Mouse (Mus musculus): ENCODE data around the gene Kiss1.
"Not testable (repeated sequence)": the region's sequence is repeated elsewhere in the genome, so short reads cannot be mapped to it uniquely, and the experiment has no call there.

Kiss1 gene

DNA sequence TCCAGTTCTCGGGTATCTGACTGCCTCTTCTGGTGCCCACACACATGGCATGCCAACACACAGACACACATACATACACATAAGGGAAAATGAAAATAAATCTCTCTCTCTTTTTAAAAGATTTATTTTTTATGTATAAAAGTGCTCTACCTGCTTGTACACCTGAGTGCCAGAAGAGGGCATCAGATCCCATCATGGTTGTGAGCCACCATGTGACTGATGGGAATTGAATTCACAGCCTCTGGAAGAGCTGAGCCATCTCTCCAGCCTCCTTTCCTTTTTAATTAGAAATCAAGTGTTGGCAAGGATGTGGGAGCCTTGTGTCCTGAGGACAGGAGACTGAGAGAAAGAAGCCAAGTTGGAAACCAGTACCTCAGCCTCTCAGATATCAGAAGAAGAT, 4.5 kb upstream of the Kiss1 start:
- no peak for DNase-seq (ENCODE audit: low read depth)

DNA sequence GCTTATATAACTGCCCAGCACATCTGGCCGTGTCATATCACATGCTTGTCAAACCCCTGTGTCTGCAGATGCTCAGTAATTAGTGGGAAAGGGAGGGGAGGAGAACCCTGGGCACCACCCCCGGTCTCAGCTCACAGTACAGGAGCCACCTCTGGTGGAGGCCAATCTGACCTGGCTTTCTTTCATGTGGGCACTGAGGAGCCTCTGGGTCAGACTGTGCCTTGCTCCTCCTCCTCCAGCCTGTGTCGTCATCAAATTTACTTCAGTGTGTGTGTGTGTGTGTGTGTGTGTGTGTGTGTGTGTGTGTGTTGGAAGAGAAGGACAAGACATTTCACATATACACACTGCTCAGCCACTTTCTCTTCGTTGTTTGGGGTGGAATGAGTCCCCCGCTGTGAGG, 1.7 kb downstream of the Kiss1 start:
- DNase-seq (ENCODE audit: low read depth): no peak

DNA sequence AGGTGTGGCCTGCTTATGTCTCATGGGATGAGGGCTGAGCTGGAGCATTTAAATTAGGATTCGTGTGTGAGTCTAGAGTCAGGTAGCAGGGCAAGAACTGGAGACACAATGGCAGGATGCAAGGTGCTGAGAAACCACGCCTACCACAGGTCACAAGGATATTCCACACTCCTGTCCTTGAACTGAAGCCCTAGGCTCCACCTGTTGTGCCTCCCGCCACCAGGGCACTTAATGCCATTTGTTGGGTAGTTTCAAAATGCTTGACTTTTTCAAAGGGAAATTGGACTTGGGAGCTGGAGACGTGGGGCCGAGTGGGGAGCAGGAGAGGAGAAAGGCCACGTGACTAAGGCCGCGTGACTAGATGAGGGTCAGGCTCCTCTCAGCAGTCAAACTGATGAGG, 4.3 kb downstream of the Kiss1 start:
- no peak for DNase-seq (ENCODE audit: low read depth)

DNA sequence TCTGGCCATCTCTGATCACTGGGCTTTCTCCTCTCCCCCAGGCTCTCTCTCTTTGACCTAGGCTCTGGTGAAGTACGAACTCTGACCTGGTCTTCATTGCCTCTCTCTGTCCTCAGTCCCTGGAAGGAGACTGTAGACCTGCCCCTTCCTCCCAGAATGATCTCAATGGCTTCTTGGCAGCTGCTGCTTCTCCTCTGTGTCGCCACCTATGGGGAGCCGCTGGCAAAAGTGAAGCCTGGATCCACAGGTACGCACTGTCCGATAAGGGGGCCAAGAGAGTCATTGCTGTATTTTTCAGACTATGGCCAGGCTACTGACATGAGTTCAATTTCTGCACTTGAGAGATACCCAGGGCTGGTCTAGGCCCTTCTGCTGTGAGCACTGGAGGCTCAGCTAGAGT, 5.4 kb downstream of the Kiss1 start:
- DNase-seq (ENCODE audit: low read depth): no peak

DNA sequence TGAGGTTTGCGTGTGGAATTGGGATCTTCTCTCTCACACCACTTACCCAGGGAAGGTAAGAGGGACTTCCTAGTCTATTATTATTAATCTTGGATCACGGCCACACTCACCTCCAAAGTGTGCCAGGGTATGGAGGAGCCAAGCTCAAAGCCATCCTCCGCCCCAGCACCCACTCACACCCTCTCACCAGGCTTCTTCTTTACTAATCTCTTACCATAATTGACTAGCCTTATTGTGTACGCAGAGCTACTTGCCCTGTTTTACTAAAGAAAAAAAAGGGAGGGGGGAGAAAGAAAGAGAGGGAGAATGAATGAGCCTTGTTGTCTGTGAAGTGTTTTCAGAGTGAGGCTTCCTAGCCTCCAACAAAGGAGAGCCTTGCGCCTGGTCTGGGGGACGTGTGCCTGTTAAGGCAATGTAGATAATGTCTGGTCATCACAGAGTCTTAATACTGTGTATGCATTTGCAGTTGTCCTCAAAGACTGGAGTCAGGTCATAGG, 6.7 kb downstream of the Kiss1 start:
- DNase-seq (ENCODE audit: low read depth): no peak

DNA sequence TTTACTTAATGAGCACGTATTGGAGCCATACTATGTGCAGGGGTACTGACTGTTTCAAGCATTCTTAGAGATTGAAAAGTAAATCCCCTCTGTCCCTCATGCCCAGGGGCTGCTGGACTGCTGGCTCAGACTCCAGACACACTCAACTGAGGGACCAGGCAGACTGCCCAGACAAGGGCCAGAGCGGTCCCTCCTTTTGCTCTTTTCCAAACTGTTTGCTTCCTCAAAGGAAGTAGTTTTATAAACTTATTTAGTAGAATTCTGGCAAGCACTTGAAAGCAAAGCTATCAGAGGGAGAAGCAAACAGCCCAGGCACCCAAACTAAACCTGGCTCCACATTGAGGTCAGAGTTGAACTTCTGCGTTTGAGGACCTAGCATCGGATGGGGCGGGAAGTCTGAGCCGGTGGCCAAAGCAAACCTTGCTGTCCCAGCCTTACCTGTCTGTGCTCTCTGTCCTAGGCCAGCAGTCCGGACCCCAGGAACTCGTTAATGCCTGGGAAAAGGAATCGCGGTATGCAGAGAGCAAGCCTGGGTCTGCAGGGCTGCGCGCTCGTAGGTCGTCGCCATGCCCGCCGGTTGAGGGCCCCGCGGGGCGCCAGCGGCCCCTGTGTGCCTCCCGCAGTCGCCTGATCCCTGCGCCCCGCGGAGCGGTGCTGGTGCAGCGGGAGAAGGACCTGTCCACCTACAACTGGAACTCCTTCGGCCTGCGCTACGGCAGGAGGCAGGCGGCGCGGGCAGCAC, 7.4 kb downstream of the Kiss1 start:
- DNase-seq (ENCODE audit: low read depth): no peak

- DNase-seq (ENCODE audit: low read depth): no peak
These were observed 7.9 kb downstream of the Kiss1 start for GRCm38 (mm10) chr1:133329638-133329964.

DNA sequence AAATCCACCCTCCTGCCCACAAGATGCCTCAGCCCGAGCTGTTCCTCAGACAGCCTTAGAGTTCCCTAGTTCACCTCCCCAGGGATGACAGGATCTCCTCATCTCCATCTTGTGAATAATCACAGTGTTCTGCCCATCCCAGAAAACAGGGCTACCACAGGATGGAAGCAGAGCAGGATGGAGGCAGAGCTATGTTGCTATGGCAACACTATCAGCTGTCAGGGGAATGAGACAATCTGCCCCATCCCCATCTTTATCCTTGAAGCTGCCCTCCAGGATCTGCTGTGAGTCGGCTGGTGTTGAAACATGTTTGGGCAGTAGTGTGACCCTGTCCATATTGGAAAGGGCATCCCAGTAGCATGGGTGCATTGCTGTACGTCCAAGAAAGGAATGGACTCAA, 9.5 kb downstream of the Kiss1 start:
- no peak for DNase-seq (ENCODE audit: low read depth)

DNA sequence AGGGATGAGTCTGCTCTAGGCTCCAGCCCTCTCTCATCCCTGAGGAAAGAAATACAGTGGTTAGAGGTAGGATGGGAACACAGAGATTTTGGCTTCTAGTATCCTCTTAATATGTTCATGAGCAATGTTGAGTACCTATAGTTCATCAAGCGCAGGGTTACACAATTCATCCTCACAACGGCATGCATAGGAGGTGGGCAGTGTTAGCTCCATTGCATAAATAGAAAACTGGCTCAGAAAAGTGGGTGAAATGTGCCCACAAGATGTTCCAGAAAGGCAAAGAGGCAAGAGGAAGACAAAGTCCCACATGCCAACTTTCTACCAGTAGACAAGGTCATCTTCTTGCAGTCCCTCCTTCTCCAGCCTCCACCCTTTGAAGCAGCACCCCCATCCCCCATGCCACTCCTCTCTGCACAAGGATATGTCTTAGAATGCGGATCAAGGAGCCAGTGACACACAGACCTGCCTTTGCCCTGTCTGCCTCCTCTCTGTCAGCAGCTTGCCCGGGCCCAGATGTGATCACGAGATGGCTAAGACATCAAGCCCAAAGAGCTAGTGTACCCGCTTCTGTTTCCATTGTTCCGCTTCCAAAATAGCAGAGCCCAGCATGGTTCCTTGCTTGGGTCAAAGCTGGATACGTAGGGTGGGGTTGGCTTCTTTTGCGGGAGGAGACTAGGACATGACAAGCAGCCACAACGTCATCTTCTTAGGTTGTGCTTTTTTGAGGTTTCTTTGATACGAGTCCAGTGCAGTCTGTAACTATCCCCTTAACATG, 11.2 kb downstream of the Kiss1 start:
- no peak for DNase-seq (ENCODE audit: low read depth)

DNA sequence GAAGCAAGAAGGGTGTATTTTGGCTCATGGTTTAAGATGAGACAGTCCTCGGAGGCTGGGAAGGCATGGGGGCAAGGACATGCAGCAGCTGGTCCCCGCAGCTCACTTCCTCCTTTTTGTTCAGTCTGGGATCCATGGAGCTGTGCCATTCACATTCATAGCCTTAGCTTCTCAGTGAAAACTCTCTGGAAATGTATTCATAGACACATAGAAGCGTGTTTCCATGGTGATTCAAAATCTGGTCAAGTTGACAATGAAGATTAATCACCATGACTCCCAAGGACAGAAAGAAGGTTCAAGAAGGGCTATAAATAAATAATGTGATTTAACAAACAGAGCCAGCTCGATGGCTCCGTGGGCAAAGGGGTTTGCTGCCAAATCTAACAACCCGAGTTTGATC, 12.3 kb downstream of the Kiss1 start:
- no peak for DNase-seq (ENCODE audit: low read depth)

GRCm38 (mm10) chr1:133340403-133340802, 18.7 kb downstream of the Kiss1 start:
- not testable (repeated sequence) for DNase-seq (ENCODE audit: low read depth)

DNA sequence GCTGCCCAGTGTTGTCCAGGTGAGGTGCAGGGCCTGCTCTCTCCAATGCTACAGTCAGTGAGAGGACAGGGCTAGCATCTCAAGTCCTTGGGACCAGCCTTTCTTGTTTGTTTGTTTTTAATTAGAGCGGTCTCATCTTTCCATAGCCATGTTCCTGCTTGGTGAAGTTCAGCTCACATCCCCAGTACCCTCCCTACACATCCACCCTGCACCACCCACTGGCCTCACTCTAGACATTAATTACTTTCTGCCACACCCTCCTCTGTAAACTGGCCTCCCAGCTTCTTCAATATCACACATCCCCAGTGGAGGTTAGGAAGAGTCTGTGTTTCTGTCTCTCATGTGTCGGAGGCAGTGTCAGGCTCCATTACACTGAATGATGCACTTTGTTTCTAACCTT, 22.7 kb downstream of the Kiss1 start:
- no peak for DNase-seq (ENCODE audit: low read depth)

DNA sequence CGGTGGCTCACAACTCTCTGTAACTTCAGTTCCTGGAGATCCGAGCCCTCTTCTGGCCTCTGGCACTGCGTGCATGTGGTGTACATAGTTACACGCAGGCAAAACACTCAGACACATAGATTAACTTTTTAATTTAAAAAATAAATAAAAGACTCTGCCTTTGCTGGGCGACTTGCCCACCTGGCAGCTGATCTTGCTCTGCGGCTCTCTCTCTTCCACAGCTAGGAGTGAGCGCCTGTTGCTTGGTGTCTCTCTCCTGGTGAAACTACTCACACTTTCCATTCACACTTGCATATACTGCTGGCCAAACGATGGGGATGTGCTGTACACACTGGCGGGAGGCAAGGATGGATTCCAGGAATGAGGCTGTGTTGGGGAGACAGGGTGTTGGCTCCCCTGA, 24.9 kb downstream of the Kiss1 start:
- no peak for DNase-seq (ENCODE audit: low read depth)

- DNase-seq (ENCODE audit: low read depth): no peak
These were observed 25.6 kb downstream of the Kiss1 start for GRCm38 (mm10) chr1:133347226-133347625.

- DNase-seq (ENCODE audit: low read depth): no peak
These were observed 26.2 kb downstream of the Kiss1 start for GRCm38 (mm10) chr1:133347693-133348520.

GRCm38 (mm10) chr1:133350210-133350609, 28.5 kb downstream of the Kiss1 start, which contains the start of gene Ren1:
Ren1 (plus strand) TSS chr1:133350510.
- no peak for DNase-seq (ENCODE audit: low read depth)

DNA sequence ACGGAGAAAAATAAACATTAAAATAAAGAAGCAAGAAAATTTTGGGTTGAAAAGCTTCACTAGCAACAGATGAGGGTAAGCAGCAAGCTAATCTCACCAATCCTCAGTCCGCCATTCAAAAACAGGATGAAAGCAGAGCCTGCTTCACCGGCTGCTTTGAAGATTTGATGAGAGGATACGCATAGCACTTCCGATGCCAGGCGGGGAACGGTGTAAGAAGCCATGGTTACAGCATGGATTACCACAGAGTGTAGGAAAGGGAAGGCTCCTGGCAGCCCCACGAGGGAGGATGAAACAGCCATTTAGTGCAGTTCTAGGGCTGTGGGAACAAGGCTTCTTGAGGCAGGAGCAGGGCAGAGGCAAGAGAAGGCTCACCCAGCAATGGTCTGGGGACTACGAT, 30.1 kb downstream of the Kiss1 start:
- DNase-seq (ENCODE audit: low read depth): no peak

GRCm38 (mm10) chr1:133353371-133353809, 31.7 kb downstream of the Kiss1 start:
- peak; percentile 63 for DNase-seq (ENCODE audit: low read depth)

GRCm38 (mm10) chr1:133355469-133355868, 33.8 kb downstream of the Kiss1 start:
- DNase-seq (ENCODE audit: low read depth): no peak

DNA sequence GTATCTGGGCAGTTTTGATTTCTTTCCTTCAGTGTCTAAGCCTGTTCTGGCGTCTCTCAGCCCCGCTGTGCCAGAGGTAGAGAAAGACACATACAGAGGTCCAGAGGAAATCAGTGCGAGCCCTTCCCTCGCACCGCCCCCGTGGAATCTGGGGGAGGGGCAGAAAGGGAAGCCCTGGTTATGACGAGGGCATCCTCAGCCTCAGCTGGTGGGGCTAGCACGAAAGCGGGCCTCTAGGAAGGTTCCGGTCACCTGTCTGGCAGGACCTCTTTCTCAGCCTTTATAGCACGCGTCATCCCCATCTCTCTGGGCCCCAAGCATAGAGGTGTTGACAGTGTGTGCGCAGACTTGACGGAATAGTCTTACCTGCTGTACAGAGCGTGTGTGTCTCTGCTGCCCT, 34.2 kb downstream of the Kiss1 start:
- no peak for DNase-seq (ENCODE audit: low read depth)

DNA sequence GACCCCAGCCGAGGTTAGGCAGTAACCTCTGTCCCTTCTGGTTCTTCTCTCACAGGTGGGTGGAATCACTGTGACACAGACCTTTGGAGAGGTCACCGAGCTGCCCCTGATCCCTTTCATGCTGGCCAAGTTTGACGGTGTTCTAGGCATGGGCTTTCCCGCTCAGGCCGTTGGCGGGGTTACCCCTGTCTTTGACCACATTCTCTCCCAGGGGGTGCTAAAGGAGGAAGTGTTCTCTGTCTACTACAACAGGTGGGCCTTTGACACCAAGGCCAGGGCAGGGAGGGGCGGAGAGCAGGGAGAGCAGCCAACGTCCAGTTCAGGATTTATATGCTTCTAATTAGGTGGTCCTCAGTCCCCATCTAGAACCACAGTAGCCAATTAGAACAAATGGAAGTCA, 34.7 kb downstream of the Kiss1 start:
- DNase-seq (ENCODE audit: low read depth): no peak

DNA sequence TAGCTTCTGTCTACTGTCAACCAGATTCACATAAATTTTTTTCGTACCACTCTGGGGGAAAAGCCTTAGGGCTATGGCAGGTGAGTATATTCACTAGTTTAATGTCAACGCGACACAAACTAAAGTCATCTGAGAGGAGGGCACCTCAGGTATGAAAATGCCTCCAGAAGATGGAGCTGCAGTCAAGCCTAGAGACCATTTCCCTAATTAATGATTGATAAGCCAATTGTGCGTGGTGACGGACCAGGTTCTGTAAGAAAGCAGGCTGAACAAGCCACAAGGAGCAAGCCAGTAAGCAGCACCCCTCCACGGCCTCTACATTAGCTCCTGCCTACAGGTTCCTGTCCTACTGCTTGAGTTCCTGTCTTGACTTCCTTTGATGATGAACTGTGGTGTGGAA, 39.3 kb downstream of the Kiss1 start:
- no peak for DNase-seq (ENCODE audit: low read depth)

DNA sequence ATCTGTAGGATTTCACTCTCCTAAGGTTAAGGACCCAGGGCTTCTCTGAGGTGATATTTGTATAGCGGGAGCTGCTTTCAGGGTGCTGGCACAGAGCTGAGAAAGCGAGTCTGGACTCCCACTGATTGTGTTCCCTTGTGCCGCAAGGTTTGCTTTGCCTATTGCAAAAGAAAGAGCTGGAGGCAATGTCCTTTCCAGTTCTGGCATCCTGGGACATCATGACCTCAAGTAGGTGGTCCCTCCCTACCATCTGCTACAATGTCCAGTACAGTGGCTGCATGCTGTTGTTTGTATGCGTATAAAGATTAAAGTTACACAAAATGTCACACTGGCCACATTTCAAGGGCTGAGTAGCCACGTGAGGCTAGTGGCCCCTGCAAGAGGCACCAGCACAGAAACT, 40.4 kb downstream of the Kiss1 start:
- no peak for DNase-seq (ENCODE audit: low read depth)
